Mouse (Mus musculus) frontal cortex, postnatal 25 days (tissue): ENCODE results near the gene Aqp12.

ENCODE experiments used
- DNase-seq, 2 experiments: peaks; one replicate each; pipeline ENCODE4 v3.0.0; 2022; ENCODE audit warnings: low spot score in 2 of 2

Gene Aqp12

GRCm38 (mm10) chr1:93014460-93014859 is 8.3 kb downstream of the Aqp12 start:
- DNase-seq, result peak; percentile 62 to 74

- DNase-seq, result no peak
These were observed 9.0 kb downstream of the Aqp12 start for GRCm38 (mm10) chr1:93015136-93015535.

- DNase-seq, result no peak
These were observed 12.6 kb downstream of the Aqp12 start for GRCm38 (mm10) chr1:93018716-93019115.

- no peak for DNase-seq
These were observed 14.5 kb downstream of the Aqp12 start for GRCm38 (mm10) chr1:93020602-93021001.

- no peak for DNase-seq
These were observed 20.5 kb downstream of the Aqp12 start for GRCm38 (mm10) chr1:93026600-93026999.

- no peak for DNase-seq
These were observed 23.3 kb downstream of the Aqp12 start for GRCm38 (mm10) chr1:93029387-93029786.

- DNase-seq, result no peak
These were observed 23.9 kb downstream of the Aqp12 start for GRCm38 (mm10) chr1:93030060-93030459.

- no peak for DNase-seq
These were observed 25.1 kb downstream of the Aqp12 start for GRCm38 (mm10) chr1:93031199-93031598.

- DNase-seq, result no peak
These were observed 27.9 kb downstream of the Aqp12 start for GRCm38 (mm10) chr1:93033989-93034388.

- no peak for DNase-seq
These were observed 29.8 kb downstream of the Aqp12 start for GRCm38 (mm10) chr1:93035981-93036380.

GRCm38 (mm10) chr1:93046153-93046789 is 40.1 kb downstream of the Aqp12 start:
- no peak for DNase-seq

- no peak for DNase-seq
These were observed 43.9 kb downstream of the Aqp12 start for GRCm38 (mm10) chr1:93050071-93050470.

- DNase-seq, result no peak
These were observed 45.1 kb downstream of the Aqp12 start for GRCm38 (mm10) chr1:93051124-93051833.
